ENCODE assay signal across 14 mouse cellular contexts in the genomic region with DNA sequence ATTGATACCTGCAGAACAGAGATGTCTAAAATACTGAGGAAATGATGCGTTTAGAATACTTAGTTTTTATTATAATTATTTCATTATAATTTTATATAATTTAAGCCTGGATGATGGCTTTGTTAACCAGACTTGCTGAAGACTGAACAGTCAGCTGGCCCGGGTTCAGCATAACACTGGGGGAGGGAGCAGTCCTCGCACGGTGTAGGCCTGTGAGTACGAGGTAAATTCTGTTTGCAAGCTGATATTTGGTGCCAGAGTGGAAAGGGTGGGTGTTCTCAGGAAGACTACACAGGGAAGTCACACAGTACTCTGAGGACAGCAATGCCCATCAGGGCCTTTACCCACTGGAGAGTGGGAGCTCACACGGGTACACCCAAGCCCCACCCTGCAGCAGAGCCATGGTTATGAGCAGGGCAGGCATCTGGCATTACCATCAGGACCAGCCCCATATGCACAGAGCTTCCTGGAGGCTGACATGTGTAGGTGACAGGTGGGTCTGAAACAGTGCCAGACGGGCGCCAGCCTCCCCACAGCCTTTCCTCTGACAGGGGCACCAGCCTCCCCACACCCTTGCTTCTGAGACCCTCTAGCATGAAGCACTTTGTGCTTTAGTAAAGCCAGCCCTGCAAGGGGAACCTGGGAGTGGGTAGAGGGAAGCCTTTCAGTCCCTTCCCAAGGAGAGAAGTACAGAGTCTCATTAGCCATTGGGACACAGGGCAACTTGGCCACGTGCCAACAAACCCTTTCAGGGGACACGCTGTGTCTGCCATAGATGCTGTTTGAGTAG. TPM values are rescaled to one million over a fixed set of nuclear protein-coding genes. Genes with fewer than 3 reads are reported as not detected.
A peak's percentile ranks its signal among the peaks of the same experiment; 100 is the strongest.
DNase-seq lines count a peak whose midpoint lies in the region; ATAC-seq lines count a peak whose summit lies in the region.
"Had no signal": no experiment of that assay in that cellular context is flagged by ENCODE, and none has a peak within 500 bp of the region (broad histone marks: within the 10 kb centered on the region; RNA-seq: fewer than 3 reads in every experiment).

No protein-coding gene starts in this region.

- H3K4me2 ChIP-seq in neural tube, embryonic 13.5 days: 0 out of 2 replicates have a peak overlapping the region, but pooled peaks have one; percentile 0
- no peak overlapping the region; the same call in 1 of the 2 replicates for H3K4me2 ChIP-seq in neural tube, embryonic 15.5 days
- peak overlapping the region; percentile 13; the same call in 1 of the 2 replicates for H3K4me2 ChIP-seq in forebrain, embryonic 13.5 days
- H3K4me2 ChIP-seq: embryonic facial prominence, embryonic 12.5 days; limb, embryonic 15.5 days had no signal

- DNase-seq in gastrocnemius, postnatal 10 days: peak; percentile 40
- DNase-seq in gastrocnemius, postnatal 14 days: no peak
- DNase-seq in thymus, postnatal 25 days: no peak
- no peak for DNase-seq in heart, postnatal 36 days
- DNase-seq in lung, postnatal 36 days: no peak
- DNase-seq: heart, adult 2 months; thymus, adult 18-20 months had no signal

- H3K4me3 ChIP-seq in neural tube, embryonic 13.5 days: no peak overlapping the region
- H3K4me3 ChIP-seq in neural tube, embryonic 15.5 days (replicated peaks): no peak overlapping the region
- H3K4me3 ChIP-seq in forebrain, embryonic 13.5 days: no peak overlapping the region
- H3K4me3 ChIP-seq: embryonic facial prominence, embryonic 12.5 days; heart, adult 2 months; limb, embryonic 15.5 days; lung, embryonic 15.5 days had no signal

- peaks cover 61% of the 10 kb centered on the region for H3K4me1 ChIP-seq in neural tube, embryonic 13.5 days (replicated peaks)
- H3K4me1 ChIP-seq in neural tube, embryonic 15.5 days: peaks cover 59% of the 10 kb centered on the region
- H3K4me1 ChIP-seq in forebrain, embryonic 13.5 days: peaks cover 79% of the 10 kb centered on the region

- ATAC-seq in neural tube, embryonic 13.5 days (ENCODE audit: low read depth): no peak
- ATAC-seq in neural tube, embryonic 15.5 days (ENCODE audit: low FRiP score): no peak
- peak; percentile 54 for ATAC-seq in forebrain, embryonic 13.5 days

- H3K9ac ChIP-seq in neural tube, embryonic 13.5 days: 0 out of 2 replicates have a peak overlapping the region, but pooled peaks have one; percentile 44
- no peak overlapping the region for H3K9ac ChIP-seq in neural tube, embryonic 15.5 days (replicated peaks)
- peak overlapping the region; percentile 40; the same call in 1 of the 2 replicates for H3K9ac ChIP-seq in forebrain, embryonic 13.5 days
- H3K9ac ChIP-seq: embryonic facial prominence, embryonic 12.5 days; limb, embryonic 15.5 days; lung, embryonic 15.5 days had no signal

- H3K27ac ChIP-seq in neural tube, embryonic 13.5 days (replicated peaks): peak overlapping the region; percentile 18; the same call in 1 of the 2 replicates
- H3K27ac ChIP-seq in neural tube, embryonic 15.5 days (replicated peaks): no peak overlapping the region
- peak overlapping the region; percentile 63 for H3K27ac ChIP-seq in forebrain, embryonic 13.5 days
- H3K27ac ChIP-seq: embryonic facial prominence, embryonic 12.5 days; heart, adult 2 months; kidney, postnatal 0 days; limb, embryonic 15.5 days; lung, embryonic 15.5 days had no signal

- H3K27me3 ChIP-seq in neural tube, embryonic 13.5 days: peaks cover 66% of the 10 kb centered on the region
- peaks cover 7% of the 10 kb centered on the region; the same call in 1 of the 2 replicates for H3K27me3 ChIP-seq in neural tube, embryonic 15.5 days (replicated peaks)
- H3K27me3 ChIP-seq in forebrain, embryonic 13.5 days: peaks cover 68% of the 10 kb centered on the region

- intact Hi-C loops in gastrocnemius, postnatal 14 days (cut with DNase I; ENCODE audit: low total_unique reads): no loop called here
- intact Hi-C loops in heart, postnatal 36 days (cut with DNase I): no loop called here

- H3K36me3 ChIP-seq in neural tube, embryonic 13.5 days: no peaks in the 10 kb centered on the region
- no peaks in the 10 kb centered on the region for H3K36me3 ChIP-seq in neural tube, embryonic 15.5 days
- no peaks in the 10 kb centered on the region for H3K36me3 ChIP-seq in forebrain, embryonic 13.5 days (ENCODE audit: poor library complexity, severe bottlenecking)
- H3K36me3 ChIP-seq: embryonic facial prominence, embryonic 12.5 days; limb, embryonic 15.5 days; lung, embryonic 15.5 days had no signal

- WGBS in neural tube, embryonic 13.5 days: 50% methylated on average over 10 of the region's 10 CpGs
- WGBS in neural tube, embryonic 15.5 days: 44% methylated on average over 10 of the region's 10 CpGs
- WGBS in forebrain, embryonic 13.5 days: 32% methylated on average over 10 of the region's 10 CpGs

- H3K9me3 ChIP-seq in neural tube, embryonic 13.5 days: no peaks in the 10 kb centered on the region
- H3K9me3 ChIP-seq in neural tube, embryonic 15.5 days (replicated peaks): no peaks in the 10 kb centered on the region
- H3K9me3 ChIP-seq in forebrain, embryonic 13.5 days (replicated peaks): no peaks in the 10 kb centered on the region
- H3K9me3 ChIP-seq: embryonic facial prominence, embryonic 12.5 days; limb, embryonic 15.5 days; lung, embryonic 15.5 days had no signal

RNA-seq across cellular contexts. Expression of gene Nptx1, which starts 3.2 kb away (rescaled TPM):
- under 1 TPM; 0.50 to 0.66 TPM for total RNA-seq in gastrocnemius, postnatal 10 days (2021)
- total RNA-seq in gastrocnemius, postnatal 14 days (2021): under 1 TPM; 0.35 to 0.40 TPM
- 15.3 and 18.8 TPM in 2 replicates for polyA plus RNA-seq in neural tube, embryonic 13.5 days (2015; fragmentation: Nextera tagmentation; extraction: Ambion mirVana)
- polyA plus RNA-seq in neural tube, embryonic 15.5 days (2015; fragmentation: Nextera tagmentation; extraction: Ambion mirVana): 26.0 and 28.3 TPM in 2 replicates
- 4.1 and 4.7 TPM in 2 replicates for polyA plus RNA-seq in forebrain, embryonic 13.5 days (2015; fragmentation: Nextera tagmentation; extraction: Ambion mirVana)
- under 1 TPM; 0.25 to 0.27 TPM for total RNA-seq in heart, postnatal 36 days (2021)

RNA-seq across cellular contexts. Expression of gene Rptor, which starts 52.0 kb away (rescaled TPM):
- 10 to 100 TPM; 30.6 to 34.8 TPM for total RNA-seq in gastrocnemius, postnatal 10 days (2021)
- total RNA-seq in gastrocnemius, postnatal 14 days (2021): 10 to 100 TPM; 25.7 to 26.9 TPM
- polyA plus RNA-seq in neural tube, embryonic 13.5 days (2015; fragmentation: Nextera tagmentation; extraction: Ambion mirVana): 9.6 and 11.1 TPM in 2 replicates
- 10.4 and 11.7 TPM in 2 replicates for polyA plus RNA-seq in neural tube, embryonic 15.5 days (2015; fragmentation: Nextera tagmentation; extraction: Ambion mirVana)
- polyA plus RNA-seq in forebrain, embryonic 13.5 days (2015; fragmentation: Nextera tagmentation; extraction: Ambion mirVana): 9.2 and 10.2 TPM in 2 replicates
- 10 to 100 TPM; 34.8 to 36.0 TPM for total RNA-seq in heart, postnatal 36 days (2021)

RNA-seq across cellular contexts. Expression of gene Endov, which starts 59.6 kb away (rescaled TPM):
- 10 to 100 TPM in 1 of 2 experiments, 1 to 10 TPM in 1; 9.7 to 12.9 TPM for total RNA-seq in gastrocnemius, postnatal 10 days (2021)
- 1 to 10 TPM; 7.3 to 8.7 TPM for total RNA-seq in gastrocnemius, postnatal 14 days (2021)
- 15.6 and 17.3 TPM in 2 replicates for polyA plus RNA-seq in neural tube, embryonic 13.5 days (2015; fragmentation: Nextera tagmentation; extraction: Ambion mirVana)
- 15.1 and 15.8 TPM in 2 replicates for polyA plus RNA-seq in neural tube, embryonic 15.5 days (2015; fragmentation: Nextera tagmentation; extraction: Ambion mirVana)
- 18.7 TPM in 2 replicates for polyA plus RNA-seq in forebrain, embryonic 13.5 days (2015; fragmentation: Nextera tagmentation; extraction: Ambion mirVana)
- 1 to 10 TPM; 8.0 TPM for total RNA-seq in heart, postnatal 36 days (2021)
